Mouse (Mus musculus): ENCODE results near the gene Clasp1. TPM values are rescaled to one million over a fixed set of nuclear protein-coding genes. Genes with fewer than 3 reads are reported as not detected.

Gene Clasp1
- total RNA-seq, 2 experiments from 2014 or later, result 39.7 to 44.5 TPM

DNA sequence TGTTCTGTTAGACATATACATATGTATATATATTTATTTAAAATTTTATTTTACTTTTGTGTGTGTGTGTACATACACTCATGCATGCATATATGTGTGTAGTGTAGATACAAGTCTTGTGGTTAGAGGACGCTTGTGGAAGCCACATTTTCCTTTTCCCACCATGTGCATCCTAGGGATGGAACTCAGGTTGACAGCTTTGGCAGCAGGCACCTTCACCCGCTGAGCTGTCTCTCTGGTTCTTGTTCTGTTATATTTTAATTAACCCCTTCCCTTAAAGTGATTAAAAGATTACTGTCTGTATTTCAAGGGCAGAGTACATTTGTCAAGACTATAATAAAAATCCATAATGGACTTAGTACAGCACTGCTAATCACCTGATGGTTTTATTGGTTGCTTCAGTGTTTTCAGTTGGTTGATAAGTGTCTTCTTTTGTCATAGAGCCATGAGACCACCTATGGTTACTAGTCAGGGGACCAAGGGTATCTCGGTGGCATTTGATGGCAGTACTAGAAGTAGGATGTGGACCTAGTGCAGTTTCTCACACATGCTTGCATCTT, 62.1 kb downstream of the Clasp1 start:
- DNase-seq, result no peak

DNA sequence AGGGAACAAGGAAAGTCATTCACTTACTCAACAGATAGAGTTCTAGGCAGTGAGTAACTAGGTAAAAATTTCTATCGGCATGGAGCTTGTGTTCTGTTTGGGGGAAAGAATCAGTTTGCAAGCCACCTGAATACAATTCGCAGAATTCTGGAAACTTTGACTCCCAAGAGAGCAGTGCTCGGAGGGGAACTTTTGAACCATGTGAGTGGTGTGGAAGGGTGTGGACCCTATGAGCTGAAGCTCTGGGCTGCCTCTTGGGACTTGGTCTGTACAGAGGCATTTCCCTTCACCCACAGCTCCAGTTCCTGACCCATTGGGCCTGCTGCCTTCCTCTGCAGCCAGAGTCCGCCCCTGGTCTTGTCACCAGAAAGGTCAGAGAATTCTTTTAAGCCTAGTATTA, 64.7 kb downstream of the Clasp1 start:
- DNase-seq, result peak in 1 of 2 experiments; percentile 34

DNA sequence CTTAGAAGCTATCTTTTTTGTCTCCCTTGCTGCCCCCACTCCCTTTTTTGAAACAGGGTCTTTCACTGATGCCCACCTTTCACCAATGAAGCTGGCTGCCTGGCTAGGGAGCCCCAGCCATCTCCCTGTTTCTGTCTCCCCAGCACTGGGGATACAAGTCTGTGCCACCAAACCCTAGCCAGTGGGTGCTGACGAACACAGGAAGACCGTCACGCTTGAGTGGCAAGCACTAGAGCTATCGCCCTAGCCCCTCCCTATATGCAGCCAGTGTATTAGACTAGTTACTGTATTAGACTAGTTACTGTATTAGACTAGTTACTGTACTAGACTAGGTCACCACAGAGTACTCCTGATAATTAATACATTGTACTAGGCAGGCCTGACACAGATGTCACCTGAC, 66.0 kb downstream of the Clasp1 start:
- no peak for DNase-seq

DNA sequence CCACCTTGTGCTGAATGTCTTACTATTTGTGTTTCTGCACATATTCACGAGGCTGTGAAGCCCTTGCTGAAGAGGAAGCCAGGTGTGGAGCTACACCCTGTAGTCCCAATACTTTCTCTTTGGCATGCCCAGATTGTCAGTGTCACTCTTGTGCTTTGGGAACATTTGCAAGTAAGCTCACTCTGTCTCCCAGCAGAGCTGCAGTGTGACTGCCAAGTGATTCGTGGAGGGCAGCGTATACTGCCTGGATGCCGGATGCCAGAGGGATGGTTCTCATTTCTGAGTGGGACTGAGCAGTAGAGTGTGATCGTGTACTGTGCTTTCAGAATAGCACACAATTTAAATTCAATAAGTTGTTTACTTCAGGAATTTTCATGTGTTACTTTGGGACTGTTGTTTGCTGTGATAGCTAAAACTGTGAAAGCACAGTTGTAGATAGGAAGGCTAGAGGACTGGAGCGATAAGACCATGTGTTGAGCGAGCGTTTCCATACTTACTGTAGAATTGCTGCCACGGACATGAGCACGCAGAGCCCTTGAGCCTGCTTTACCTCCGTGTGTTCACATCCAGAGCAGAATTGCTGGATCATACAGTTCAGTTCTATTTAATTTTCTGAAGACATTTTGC, 68.5 kb downstream of the Clasp1 start:
- no peak for DNase-seq

DNA sequence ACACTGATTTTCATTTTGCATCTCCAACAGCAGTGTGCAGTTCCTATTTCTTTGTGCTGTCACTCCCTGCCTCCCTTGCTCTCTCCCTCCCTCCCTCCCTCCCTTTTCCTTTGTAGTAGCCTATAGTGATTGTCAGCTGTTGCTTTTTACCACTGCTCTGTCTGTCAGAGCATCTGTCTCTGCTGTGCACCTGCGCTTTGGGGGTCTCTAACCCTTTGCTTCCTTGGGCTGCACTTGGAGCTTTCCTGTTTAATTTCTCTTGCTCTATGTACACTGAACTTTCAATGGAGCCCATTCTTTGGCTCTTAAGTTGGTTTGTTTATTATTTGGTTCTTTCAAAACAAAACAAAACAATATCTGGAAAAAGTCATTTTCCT, 69.0 kb downstream of the Clasp1 start:
- DNase-seq, result no peak

DNA sequence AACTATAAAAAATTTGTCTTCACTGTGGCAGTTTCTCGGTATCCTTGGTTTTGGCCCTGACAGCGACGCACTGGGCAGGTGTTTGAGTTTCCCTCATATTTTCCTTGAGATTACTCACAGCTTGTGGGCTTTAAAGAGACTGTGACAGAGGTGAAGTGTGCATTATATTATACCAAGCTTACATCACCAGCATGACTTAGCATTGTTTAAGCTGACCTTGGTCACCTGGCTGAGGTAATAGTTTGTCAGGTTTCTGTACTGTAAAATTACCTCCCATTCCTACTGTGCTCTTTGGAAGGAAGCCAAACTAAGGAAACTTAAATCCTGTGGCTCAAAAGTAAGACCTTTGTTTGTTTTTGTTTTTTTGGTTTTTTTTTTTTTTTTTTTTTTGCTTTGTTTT, 69.4 kb downstream of the Clasp1 start:
- DNase-seq, result no peak

DNA sequence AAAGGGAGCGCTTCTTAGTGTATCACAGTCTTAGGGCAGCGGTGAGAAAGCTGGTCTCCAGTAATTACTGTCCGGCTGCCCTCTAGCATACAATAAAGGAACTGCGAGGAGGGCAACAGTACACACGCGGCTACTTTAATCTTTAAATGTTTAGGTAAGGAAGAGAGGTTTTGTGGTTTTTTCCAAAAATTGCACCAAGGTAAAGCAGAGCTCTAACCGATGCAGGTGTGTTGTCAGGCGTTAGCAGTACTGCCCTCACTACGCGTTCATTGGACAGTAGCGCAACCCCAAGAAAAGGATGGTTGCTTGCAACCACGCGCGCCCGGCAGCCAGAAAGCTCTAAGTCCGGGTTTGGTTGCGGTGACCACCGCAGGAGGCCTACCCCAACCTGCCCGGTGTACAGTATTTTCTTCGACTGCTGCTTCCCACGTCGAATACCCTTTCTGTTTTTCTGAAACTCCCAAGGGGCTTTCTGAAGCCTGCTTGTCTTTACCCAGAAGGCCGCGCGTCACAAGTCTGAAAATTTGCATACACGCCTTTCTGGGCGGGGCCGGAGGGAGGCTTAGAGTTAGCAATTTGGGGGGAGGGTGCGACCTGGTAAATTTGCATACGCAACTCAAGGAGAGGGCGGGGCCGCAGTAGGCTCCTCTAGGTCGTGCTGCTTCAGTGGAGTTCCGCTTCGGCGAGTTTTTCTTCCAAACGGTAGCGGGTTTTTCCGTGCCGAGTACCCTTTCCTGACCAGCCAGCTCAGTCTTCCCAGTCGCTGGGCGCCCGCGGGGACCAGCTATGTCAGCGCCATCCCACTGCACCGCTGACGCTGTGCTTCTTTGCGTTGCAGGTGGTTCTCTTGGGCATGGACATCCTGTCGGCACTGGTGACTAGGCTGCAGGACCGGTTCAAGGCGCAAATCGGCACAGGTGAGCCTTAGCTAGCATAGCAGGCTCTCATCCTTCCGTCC, 70.4 kb downstream of the Clasp1 start:
- DNase-seq, result peak; percentile 92 to 94

DNA sequence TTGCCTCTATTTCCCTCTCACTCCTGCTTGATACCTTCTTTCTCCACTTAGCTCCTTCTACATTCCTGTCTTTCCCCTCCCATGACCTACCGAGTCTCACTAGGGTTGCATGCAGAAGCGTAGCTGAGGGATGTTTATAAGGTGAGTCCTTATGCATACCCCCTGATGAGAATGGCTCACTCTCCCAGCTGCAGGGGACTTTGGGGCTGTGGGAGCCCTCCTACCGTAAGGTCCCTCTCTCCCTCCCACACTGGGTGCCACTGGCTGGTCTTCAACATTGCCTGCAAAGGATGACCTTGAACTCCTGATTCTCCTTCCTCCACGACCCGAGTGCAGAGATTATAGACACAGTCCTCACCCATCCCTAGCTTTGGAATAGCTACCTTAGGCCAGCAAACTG, 71.9 kb downstream of the Clasp1 start:
- no peak for DNase-seq

DNA sequence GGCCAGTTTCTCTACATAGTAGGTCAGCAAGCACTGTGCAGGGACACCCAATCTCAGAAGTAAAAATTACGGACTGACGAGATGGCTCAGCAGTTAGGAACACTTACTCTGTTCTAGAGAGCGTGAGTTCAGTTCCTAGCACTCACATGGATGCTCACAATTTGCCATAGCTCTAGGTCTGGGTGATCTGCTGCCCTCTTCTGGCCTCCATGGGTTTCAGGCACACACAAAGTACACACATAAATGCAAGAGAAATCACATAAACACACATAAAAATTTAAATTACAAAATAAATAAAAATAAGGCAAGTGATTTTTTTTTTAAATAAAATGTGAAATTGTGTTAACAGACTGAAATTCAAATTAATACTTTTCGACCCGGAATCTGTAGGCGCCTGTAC, 77.2 kb downstream of the Clasp1 start:
- DNase-seq, result no peak

DNA sequence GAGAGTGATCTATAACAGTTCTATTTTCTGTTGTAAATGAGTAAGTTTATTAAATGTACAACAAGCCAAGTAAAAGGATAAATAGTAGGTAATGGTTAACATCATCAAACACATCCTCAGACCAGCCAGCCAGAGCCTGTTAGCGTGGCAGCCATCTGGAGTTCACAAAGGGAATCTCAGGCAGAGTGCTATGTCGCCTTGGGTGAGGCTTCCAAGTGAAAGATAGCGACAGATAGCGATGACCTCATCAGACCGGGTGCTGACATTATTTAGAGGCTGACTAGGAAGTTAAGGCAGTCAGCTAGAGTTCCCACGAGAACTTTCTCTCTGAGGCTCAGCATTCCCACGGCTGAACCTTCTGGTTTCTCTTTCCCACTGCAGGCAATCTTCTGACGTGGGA, 83.5 kb downstream of the Clasp1 start:
- DNase-seq, result no peak

DNA sequence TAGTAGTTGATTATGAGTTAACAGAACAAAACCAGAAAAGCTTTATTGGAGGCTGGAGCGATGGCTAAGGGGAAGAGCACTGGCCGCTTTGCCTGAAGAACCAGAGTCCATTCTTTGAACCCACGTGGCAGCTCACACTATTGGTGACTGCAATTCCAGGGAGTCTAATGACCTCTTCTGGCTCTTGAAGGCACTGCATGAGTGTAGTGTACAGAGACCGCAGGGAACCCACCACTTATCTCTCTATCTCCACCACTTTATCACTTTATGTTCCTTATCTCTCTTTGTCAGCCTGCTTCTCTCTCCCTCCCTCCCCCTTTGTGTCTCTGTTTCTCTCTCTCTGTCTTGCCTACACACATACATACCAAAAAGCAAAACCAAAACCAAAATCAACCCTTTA, 88.1 kb downstream of the Clasp1 start:
- peak; percentile 29 to 51 for DNase-seq

DNA sequence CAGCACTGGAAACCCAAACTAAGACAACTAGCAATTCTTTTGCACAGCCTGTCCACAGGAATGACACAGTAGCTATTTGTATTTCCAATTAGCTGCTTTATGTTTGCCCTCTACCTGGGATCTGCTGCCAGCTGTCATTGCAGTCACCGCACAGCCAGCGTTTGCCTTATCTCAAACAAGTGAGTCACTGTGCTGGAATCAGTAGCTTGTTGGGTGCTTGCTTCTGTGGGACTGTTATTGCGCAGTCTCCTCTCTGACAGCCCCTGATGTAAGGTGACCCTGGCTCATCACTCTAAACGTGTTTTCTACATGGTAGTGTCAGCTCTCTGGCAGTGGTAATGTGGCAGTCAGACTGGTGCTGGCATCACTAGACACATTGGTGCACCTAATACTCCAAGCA, 90.4 kb downstream of the Clasp1 start:
- DNase-seq, result peak; percentile 24 to 34

DNA sequence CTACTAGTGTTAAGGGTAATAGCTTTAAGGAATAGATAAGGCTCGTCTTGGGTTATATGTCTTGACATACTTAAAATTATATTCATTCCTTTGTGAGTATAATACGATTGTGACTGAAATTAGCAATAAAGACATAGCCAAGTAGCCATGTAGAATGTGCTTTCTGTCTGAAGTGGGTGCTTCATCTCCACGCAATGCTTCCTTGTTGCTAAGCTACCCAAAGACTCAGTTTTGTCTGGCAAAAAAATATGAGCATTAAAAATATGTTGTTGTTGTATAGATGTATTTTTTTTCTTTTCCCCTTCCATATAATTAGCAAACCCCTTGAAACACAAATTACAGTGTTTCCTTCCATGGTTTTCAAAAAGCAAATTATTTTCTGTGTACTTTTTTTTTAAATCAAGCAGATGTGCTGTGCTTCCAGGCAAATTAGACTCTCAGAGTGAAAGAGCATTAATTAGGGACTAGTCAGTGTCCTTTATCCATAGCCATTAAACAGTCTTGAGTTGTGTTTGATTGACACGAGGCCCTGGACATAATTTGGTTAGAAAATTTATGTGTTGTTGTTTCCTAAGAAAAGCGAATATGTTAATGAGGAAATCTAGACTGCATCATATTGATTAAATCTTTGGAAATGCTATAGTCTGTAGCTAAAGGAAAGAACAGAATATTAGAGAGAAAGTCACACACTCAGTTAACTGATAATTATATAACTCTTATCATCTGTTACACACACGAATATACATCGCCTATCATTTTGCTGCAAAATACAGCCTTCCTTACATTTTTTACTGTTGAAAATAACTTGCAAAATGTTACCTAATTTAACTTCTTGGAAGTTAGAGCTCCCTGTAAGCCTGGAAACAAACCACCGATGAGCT, 91.9 kb downstream of the Clasp1 start:
- DNase-seq, result no peak

DNA sequence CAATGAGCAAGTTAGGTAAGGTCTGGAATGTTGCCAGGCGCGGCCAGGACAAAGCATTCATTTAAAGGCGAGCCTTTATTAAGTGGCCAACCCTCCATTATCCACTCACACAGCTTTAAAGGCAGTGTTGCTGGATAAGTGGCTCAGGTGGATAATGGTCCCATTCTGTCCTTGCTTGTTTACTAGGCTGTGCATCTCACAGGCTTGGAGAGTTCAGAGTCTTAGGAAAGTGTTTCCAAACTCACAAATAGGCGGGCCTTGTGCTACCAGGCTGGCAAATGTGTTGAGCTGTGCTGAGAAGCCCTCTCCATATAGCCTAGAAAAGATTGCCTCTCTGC, 92.5 kb downstream of the Clasp1 start:
- peak in 1 of 2 experiments; percentile 17 for DNase-seq

DNA sequence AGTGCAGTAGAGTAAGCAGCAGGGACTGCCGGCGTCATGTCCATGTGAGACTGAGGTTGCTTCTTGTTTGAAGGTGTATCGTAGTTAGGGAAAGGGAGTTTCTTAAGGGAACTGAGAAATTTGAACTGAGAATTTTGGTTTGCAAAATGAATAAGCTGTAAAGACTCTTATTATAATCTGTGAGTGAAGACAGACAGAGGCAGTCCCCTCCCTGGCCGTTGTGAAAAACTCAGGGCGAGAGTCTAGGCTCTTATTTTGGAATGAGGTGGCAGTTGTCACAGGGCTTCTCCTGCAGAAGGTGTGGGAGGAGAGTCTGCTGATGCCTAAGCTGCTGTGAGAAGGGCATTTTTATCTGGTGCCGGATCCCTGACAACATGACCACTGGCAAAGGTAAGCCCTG, 92.8 kb downstream of the Clasp1 start:
- DNase-seq, result no peak

DNA sequence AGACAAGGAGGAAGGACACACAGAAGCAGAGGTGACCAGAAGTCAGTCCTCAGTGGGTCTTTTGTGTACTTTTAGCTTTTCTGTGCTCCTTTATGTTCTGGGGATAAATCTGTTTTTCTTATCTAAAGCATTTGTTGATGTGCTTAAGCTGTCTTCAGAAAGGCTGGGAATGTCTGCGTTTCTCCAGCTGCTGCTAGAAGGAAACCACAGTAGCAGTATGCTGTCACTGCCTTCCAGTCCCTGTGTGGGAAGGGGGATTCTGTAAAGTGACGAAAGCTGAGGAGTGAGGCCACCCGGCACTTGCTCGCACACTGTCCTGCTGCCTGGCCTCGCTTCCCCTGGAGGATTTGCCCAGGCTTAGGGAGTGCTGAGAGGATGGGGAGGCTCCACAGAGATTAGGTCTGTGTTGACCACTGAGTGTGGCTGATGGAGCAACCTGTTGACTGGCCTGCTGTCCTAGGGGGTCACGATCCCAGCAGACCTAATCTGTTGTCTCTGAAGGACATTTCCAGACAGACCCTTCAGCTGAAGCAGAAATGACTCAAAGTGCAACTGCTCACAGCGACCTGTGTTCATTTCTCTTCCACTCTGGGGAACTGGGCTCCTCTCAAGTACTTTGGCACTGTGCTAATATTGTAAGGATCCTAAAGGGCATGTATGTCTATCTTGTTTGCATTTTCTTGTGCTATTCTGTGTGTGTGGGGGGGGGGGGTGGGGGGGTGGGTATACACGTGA, 93.6 kb downstream of the Clasp1 start:
- DNase-seq, result no peak

DNA sequence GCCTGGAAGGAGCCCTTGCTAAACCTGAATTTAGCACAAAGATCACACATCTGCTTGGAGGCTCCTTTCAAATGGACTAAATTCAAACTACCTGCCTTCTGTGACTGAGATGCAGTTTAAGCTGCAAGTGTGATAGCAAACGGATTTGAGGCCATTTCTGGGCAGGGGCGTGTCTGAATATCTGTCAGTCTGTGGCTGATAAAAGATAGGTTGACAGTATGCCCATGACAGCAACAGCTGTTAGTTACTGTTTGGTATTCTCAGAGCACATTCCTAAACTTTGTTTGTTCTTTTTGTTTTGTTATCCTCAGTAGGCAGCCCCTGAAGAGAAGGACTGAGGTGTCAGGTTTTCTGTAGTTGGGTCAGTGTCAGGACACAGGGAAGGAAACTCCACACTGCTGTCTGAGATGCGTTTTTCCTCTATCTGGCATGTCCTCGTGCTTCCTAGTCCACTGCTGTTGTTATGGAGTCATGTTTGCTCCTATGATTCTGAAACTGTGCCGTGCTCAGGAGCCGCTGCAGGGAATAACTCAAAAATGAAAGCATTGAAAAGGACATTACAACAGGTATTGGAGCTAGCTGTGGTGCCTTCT, 94.7 kb downstream of the Clasp1 start:
- no peak for DNase-seq

DNA sequence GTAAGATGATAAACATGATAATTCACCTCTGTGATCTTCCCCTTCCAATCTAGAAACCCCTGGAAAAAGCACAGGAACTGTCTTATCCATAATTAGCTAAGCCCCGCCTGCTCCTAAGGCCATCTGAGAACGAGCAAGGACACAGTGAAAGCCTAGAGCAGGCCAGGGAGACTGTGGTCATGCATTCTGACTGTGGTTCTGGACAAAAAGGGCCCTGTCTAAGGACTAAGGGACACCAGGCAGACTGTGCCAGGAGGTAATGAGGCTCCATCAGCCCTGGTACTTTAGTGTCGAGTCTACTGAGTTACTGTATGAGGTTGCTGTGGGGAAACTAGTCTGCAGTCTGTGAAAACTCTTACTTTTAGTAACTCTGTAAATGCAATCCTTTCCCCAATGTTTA, 96.7 kb downstream of the Clasp1 start:
- DNase-seq, result no peak

DNA sequence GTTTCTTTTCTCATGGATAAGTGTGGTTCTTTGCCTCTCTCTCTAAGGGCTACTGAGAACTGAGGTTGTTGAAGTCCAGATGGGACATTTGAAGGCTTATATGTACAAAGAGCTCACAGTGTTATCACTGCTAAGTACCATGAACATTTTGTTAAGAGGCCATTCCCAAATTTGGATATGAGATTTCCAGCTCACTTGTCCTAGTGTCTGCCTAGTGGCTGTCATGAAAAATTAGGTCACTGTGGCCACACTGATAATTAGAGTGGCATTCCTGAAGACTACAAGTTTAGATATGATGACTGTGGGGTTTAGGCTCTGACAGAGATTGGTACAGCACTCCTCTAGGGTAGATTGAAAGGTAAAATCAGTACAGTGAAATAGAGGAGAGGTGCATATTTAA, 97.2 kb downstream of the Clasp1 start:
- DNase-seq, result no peak

DNA sequence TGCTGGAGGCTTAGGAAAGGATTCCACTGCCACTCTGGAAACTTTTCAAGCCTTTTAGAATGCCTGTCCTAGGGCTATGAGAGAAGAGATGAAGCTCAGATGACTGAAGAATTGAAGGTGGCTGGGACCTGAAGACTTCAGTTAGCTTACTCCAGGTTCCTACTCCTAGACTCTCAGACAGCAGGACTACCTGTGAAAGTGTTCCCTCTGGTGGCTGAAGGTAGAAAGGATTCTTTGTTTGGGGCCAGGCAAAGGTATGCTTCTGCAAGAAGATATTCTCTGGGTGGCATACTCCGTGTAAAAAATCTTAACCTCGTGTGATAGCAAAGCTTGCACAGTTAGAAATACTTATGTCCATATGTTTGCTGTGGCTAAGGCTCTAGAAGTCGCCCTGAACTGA, 104.0 kb downstream of the Clasp1 start:
- DNase-seq, result no peak

DNA sequence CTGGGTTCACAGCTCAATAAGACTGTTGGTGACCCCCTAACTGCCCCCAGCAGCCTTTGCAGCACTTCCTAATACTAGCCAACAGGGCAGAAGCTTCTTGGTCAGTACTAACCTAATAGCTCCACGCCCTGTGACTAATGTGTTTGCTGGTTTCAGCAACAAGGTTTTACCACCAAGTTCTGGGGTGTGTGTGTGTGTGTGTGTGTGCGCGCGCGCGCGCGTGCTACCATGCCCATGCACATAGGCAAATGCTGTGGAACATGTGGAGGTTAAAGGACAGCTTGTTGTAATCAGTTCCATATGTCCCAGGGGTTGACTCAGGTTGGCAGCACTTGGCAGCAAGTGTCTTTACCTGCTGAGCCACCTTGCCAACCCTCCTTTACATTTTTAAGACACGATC, 105.7 kb downstream of the Clasp1 start:
- DNase-seq, result no peak
